Mouse (Mus musculus): ENCODE measurements around the gene Kdm2b.

Kdm2b gene

DNA sequence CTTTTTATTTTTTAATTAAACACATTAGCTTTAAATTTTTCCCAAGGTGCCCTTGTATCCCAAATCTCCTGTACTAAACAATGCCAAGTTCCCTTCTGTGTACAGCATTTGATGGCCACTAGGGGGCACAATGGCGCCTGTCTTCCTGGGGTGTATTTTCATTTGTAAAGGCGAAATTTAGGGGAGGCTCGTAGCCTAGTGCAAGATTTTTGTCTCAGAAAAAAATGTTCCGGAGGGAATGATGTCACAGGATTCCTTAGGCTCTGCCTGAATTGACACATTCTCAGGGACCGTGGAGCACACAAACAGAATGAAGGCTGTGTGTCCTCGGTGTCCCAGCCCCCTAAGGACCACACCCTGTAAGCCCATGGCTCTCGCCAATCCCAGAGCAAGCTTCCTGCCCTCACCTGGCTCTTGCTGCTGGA lies 64.1 kb downstream of the Kdm2b start:
- DNase-seq (ENCODE audit: low spot score): peak; percentile 77

DNA sequence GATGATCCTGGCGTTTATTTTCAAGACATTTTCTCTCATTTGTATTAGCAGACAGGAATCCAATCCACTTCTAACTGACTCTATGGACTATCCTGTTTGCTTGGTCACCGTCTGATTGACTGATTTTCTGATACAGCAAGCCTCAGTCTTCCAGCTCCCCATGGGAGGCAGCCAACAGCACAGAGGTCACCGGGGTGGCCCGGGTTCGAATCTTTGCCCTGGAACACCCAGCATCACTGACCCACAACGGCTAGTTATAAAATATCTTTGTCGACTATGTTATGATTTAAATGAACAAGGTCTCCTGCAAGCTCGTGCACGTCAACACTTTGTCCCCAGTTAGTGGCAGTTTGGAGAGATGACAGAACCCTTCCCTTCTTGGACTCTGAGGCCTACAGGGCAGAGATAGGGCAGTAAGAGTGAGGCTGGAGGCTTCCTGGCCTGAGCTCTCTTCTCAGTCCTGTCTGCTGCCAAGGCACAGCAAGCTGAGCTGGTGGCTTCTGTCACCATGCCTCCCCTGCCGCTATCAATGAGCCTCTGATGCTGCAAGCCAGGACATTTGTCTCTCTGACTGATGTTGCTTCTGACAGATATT lies 65.7 kb downstream of the Kdm2b start:
- DNase-seq (ENCODE audit: low spot score): no peak

DNA sequence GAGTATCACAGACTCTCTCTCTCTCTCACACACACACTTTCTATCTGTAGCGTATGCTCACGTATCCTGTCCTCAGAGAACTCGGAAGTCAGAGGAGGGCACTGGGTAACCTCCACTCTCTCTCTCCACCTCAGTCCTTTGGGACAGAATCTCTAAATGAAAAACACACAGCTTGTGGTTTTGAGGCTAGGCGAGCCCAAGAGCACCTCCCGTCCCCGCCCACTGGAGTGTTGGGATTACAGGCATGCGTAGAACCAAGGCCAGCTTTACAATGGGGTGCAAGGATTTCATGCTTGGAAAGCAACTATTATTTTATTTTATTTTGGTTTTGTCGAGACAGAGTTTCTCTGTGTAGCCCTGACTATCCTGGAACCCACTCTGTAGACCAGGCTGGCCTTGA lies 67.7 kb downstream of the Kdm2b start:
- DNase-seq (ENCODE audit: low spot score): no peak

GRCm38 (mm10) chr5:122920557-122920956 lies 69.1 kb downstream of the Kdm2b start:
- no peak for DNase-seq (ENCODE audit: low spot score)

DNA sequence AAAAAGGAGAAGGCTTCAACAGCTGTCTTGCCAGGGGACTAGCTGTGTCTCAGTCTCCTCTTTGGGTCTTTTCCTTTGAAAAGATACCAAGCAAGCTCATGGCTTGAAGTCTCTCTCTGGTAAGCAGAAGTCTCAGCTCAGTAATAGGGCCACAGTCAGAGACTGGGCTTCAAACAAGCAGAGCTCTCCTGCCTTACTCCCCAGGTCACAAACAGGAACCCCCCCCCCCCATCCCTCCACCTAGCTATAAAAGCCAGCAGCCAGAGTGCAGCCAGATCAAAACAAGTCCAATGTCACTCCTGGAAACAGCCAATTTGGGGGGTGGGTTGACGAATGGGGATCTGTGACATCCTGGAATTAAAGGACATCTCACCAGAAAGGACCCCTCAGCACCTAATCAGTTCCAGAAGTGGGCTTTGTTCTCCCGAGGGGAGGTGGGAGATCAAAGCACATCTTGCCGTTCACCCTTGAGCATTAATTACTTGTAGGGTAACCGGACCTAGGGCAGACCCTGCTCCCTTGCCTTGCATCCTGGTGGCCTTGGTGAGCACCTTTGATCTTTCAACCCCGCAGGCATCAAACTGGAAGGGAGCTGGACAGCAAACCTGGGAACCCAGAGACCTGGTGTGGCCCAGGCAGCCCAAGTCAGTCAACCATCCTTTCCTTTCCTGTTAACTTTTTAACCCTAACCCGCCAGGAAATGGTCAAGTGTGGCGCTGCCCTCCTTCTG lies 71.5 kb downstream of the Kdm2b start:
- no peak for DNase-seq (ENCODE audit: low spot score)

GRCm38 (mm10) chr5:122916147-122916546 lies 73.5 kb downstream of the Kdm2b start:
- DNase-seq (ENCODE audit: low spot score): no peak

GRCm38 (mm10) chr5:122912863-122913262 lies 76.8 kb downstream of the Kdm2b start:
- no peak for DNase-seq (ENCODE audit: low spot score)

DNA sequence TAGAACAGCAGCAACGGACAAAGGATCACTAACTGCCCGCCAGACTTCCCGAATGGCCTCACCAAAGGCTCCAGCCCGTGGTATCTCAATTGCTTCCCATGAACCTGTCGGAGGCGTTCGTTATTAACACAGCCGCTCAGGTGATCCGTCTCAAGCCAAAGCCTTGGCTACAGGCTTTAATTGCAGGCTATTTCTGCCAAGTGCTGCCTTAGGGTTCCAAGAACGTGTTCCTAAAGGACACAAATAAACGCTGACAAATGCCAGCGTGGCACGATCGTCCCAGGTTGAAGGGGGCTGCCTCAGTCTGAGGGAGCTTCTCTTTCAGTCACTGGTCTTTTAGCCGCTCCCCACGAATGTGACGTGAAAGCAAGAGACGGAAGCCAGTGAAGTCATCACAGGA lies 80.1 kb downstream of the Kdm2b start:
- DNase-seq (ENCODE audit: low spot score): no peak

DNA sequence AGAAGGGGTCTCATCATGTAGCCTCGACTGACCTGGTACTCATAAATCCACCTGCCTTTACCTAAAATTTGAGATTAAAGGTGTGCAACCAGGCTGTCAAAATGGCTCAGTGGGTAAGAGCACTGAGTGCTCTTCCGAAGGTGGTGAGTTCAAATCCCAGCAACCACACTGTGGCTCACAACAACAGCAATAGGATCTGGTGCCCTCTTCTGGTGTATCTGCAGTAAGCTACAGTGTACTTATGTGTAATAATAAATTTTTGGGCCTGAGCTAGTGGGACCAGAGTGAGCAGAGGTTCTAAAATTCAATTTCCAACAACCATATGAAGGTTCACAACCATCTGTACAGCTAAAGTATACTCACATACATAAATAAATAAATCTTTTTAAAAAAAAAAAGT lies 81.6 kb downstream of the Kdm2b start:
- no peak for DNase-seq (ENCODE audit: low spot score)

GRCm38 (mm10) chr5:122907182-122907581 lies 82.4 kb downstream of the Kdm2b start:
- no peak for DNase-seq (ENCODE audit: low spot score)

DNA sequence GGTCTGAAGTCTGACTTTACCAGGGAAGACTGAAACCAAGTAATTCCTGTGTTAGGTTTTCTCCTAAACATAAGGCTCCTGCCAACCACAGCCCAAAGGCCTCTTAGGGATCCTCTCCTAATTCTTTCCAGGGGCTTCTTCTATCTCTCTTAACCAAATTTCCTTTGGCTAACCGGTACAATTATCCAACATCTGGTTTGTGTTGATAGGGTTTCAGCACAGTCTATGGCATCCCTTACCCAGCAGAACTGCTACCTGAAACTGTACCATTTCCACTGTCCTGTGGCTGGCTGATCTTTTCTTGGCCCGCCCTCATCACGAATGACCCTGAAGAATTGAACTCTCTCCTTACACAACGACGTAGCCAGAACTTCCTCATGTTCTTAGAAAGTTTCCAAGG lies 86.5 kb downstream of the Kdm2b start:
- DNase-seq (ENCODE audit: low spot score): no peak

GRCm38 (mm10) chr5:122902228-122902627 lies 87.4 kb downstream of the Kdm2b start:
- DNase-seq (ENCODE audit: low spot score): no peak

DNA sequence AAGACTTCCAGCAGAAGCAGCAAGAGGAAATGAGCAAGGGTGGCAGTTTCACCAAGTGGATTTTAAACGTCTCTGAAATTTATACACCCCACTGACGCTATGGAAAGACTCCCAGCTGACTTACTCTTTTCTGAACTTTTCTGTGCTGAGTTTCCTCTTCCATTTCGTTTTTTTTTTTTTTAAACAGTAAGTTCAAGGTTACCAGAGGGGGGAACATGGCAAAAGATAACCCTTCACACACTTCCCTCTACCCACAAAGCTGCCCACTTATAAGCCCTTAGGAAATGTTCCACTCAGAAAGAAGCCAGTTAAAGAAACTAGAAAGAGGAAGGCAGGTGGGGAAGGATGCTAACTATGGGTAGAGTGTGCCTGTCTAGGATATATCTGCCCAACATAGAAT lies 88.0 kb downstream of the Kdm2b start:
- no peak for DNase-seq (ENCODE audit: low spot score)

GRCm38 (mm10) chr5:122901179-122901578 lies 88.4 kb downstream of the Kdm2b start:
- DNase-seq (ENCODE audit: low spot score): no peak

- no peak for DNase-seq (ENCODE audit: low spot score)
Measured at GRCm38 (mm10) chr5:122900558-122901171, 89.0 kb downstream of the Kdm2b start.

DNA sequence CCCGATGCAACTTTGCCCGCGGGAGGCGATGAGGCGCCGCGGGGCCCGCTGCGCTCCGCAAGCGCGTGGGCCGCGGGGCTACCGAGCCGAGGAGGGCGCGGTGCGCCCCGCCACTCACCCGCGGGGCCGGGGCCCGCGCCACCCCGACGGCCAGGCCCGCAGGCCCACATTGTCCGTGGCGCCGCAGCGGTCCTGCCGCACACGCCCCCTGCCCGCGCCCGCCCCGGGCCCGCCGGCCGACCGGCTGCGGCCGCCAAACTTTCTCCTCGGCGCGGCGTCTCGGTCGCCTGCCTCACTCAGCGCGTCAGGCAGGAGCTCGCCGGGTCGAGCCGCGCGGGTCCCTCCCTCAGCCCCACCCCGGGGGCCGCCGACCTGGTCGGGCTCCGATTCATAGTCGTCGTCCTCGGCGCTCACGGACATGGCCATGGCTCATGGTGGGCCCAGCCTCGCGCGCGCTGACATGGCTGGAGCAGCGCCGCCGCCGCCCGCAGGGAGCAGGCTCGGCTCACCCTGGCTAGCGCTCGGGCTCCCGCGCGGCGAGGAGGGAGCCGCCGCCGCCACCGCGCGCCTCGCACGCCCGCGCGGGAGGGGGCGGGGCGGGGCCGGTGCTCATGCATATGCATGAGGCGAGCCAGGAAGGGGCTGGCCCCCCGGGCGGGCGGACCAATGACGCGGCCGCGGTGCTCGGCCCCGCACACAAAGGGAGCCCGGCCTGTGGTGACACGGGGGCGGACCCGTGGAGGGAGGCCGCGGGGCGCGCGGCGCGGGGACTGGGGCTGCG lies 89.7 kb downstream of the Kdm2b start:
- peak; percentile 91 for DNase-seq (ENCODE audit: low spot score)

DNA sequence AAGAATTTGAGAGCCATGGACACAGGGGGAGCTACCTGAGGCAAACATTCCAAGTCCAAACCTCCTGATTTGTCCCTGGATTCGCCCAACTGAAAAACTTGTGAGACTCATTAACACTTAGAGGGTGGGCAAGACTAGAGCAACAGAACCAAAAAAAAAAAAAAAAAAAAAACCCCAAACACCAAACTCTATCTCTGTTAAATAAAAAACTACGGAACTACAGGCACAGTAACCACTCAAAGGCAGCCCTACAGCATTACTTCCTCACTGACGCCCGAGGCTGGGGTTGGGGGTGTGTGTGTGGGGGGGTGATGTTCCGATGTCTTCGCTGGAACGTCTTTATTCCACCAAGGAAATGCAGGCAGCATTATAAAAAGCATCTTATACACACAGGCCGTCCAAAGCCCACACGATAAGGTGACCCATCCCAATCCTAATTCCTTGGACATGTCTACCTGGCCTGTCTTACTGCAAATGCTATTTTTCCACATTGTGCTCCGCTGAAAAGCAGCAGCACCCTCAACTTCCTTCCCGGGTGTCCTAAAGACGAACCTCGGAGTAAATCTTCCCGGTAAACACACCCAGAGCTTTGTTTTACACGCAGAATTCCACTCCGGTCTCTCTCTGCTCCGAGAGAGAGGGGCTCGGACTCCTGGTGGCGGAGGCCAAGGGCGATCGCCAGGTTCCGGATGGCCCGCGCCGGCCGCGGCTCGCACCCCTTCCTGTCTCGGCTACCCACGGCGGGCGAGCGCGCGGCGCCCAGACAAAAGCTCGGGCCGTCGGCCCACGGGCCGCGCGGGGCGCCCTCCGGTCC lies 90.5 kb downstream of the Kdm2b start:
- no peak for DNase-seq (ENCODE audit: low spot score)

DNA sequence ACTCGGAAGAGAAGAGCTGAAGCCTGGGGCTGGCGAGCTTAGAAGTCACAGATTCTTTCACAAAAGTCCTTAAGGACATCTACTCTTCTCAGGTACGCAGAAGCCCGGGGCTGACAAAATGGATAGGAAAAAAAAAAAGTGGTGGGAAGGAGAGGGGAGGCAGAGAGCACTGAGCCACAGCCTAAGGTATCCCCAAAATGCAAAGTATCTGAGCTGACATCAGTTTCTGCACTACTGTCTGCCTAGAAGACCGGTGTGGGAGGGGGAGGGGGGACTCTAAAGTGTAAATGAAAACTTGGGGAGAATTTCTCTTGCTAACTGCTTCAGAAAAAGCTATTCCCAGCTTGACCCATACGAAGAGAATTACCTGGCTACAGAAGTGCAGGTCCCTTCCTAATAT lies 91.5 kb downstream of the Kdm2b start:
- DNase-seq (ENCODE audit: low spot score): no peak

- no peak for DNase-seq (ENCODE audit: low spot score)
Measured at GRCm38 (mm10) chr5:122894821-122895220, 94.8 kb downstream of the Kdm2b start.

DNA sequence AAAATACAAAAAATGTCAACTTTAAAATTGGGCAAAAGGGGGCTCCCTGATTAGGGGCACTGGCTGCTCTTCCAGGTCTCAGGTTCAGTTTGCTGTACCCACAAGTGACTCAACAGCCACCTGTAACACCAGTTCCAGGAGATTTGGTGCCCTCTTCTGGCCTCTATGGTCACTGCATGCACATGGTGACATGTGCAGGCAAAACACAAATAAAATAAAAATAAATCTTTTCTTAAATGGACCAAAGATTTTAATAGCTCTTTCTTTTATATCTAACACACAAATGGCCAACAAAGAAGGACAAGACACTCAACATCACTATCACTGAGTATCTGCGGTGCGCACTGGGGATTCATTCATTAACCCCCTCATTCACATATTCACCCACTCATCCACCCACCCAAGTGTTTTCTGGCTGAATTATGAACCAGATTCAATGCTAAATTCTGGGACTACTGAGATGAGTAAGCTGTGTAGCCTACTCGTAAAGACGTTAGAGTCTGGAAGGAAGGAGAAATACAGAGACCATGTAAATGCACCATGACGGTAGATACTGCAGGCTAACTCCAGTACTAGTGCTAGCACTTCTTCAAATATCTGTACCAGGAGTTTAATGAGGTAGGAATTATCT lies 95.5 kb downstream of the Kdm2b start:
- DNase-seq (ENCODE audit: low spot score): peak; percentile 40

DNA sequence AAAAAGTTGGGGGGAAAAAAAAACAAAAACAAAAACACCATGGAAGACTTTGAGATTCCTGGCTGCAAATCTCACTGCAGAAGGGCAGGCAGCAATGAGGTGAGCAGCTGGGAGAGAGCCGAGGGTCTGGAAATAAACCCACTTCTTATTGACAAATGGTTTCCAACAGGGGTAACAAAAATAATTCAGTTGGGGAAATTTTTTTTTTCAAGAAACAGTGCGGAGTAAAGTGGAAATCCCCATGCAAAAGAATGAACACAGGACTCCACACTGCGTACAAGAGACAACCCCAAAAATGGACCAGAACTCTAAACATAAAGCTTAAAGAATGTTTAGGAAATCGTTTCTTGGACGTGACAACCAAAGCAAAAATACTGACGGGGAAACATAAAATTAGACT lies 96.4 kb downstream of the Kdm2b start:
- no peak for DNase-seq (ENCODE audit: low spot score)
